Mouse (Mus musculus) CH12.LX (cell line): Measurements from ENCODE around the gene Zfp94. TPM values are rescaled to one million over a fixed set of nuclear protein-coding genes. Genes with fewer than 3 reads are reported as not detected.
A peak's percentile ranks its signal among the peaks of the same experiment; 100 is the strongest.

Experiments
- DNase-seq: peaks from one replicate; pipeline ENCODE4 v3.0.0-alpha.2; 2013; ENCODE audit errors: extremely low read depth
- H3K27ac ChIP-seq: 2 replicates; pipeline ENCODE4 v1.5.1; 2012; ENCODE audit warnings: low read depth, mild to moderate bottlenecking, control low read depth, moderate library complexity; ENCODE audit not compliant: insufficient read depth
- H3K27me3 ChIP-seq: replicated peaks from 2 replicates; pipeline ENCODE3; 2012; ENCODE audit warnings: inconsistent platforms
- H3K36me3 ChIP-seq, 2 experiments: replicated peaks in 1 of 2; 2 replicates each; pipeline versions ENCODE3 to v1.6.1; 2012; ENCODE audit warnings: inconsistent platforms in 1 of 2, low read length in 1 of 2, mild to moderate bottlenecking in 1 of 2, mixed read lengths in 1 of 2, moderate library complexity in 1 of 2; ENCODE audit not compliant: control insufficient read depth in 1 of 2, insufficient read depth in 1 of 2
- H3K4me1 ChIP-seq, 2 experiments: 2 replicates each; pipeline ENCODE4 v1.6.1; 2012; ENCODE audit warnings: inconsistent platforms in 1 of 2, moderate library complexity in 1 of 2; ENCODE audit not compliant: insufficient read depth in 2 of 2, control insufficient read depth in 1 of 2
- H3K4me2 ChIP-seq: 2 replicates; pipeline ENCODE4 v1.6.1; 2012; ENCODE audit warnings: low read depth, mild to moderate bottlenecking, control low read depth; ENCODE audit not compliant: poor library complexity, insufficient read depth, severe bottlenecking
- H3K4me3 ChIP-seq, 3 experiments: fragments of 150-350 bp in 1 of 3; sonication (generic) in 1 of 3; replicated peaks in 1 of 3; 2 replicates each; pipeline versions ENCODE3 to v1.5.1; 2011 to 2012; ENCODE audit warnings: low read depth in 2 of 3, low read length in 2 of 3, mild to moderate bottlenecking in 2 of 3, moderate library complexity in 2 of 3, control low read depth in 1 of 3, improper control_type of control experiment in 1 of 3, inconsistent platforms in 1 of 3, mixed read lengths in 1 of 3; ENCODE audit not compliant: poor library complexity in 1 of 3
- H3K79me2 ChIP-seq: replicated peaks from 2 replicates; pipeline ENCODE4 v1.6.1; 2012; ENCODE audit warnings: mild to moderate bottlenecking, moderate library complexity; ENCODE audit not compliant: control insufficient read depth, poor library complexity, insufficient read depth, severe bottlenecking; ENCODE audit errors: extremely low read depth
- H3K9ac ChIP-seq: 2 replicates; pipeline ENCODE4 v1.6.1; 2012; ENCODE audit warnings: low read depth, mild to moderate bottlenecking, control low read depth, moderate library complexity; ENCODE audit not compliant: insufficient read depth
- H3K9me3 ChIP-seq: replicated peaks from 2 replicates; pipeline ENCODE3; 2012; ENCODE audit warnings: low read length, inconsistent platforms, mixed read lengths
- BHLHE40 ChIP-seq: IDR thresholded peaks from 2 replicates; pipeline ENCODE4 v1.6.1; 2011; ENCODE audit warnings: mild to moderate bottlenecking, low read depth, low read length, improper control_type of control experiment
- CHD1 ChIP-seq: IDR thresholded peaks from 2 replicates; pipeline ENCODE4 v1.6.1; 2012; ENCODE audit warnings: low read depth, low read length, improper control_type of control experiment, inconsistent platforms
- CHD2 ChIP-seq: IDR thresholded peaks from 2 replicates; pipeline ENCODE4 v1.6.1; 2011; ENCODE audit warnings: low read length, improper control_type of control experiment
- ETS1 ChIP-seq: conservative IDR thresholded peaks from 2 replicates; pipeline ENCODE4 v1.6.1; 2012; ENCODE audit warnings: low read depth, mild to moderate bottlenecking, inconsistent platforms, low read length, improper control_type of control experiment, moderate library complexity
- JUN ChIP-seq: IDR thresholded peaks from 2 replicates; pipeline ENCODE4 v1.6.1; 2011; ENCODE audit warnings: low read depth, mild to moderate bottlenecking, low read length, improper control_type of control experiment, moderate library complexity; ENCODE audit not compliant: insufficient read depth
- JUND ChIP-seq: conservative IDR thresholded peaks from 2 replicates; pipeline ENCODE4 v1.6.1; 2011; ENCODE audit warnings: low read depth, low read length, improper control_type of control experiment
- MAZ ChIP-seq: IDR thresholded peaks from 2 replicates; pipeline ENCODE4 v1.6.1; 2012; ENCODE audit warnings: low read depth, mild to moderate bottlenecking, inconsistent platforms, low read length, improper control_type of control experiment, moderate library complexity
- MEF2A ChIP-seq: IDR thresholded peaks from 2 replicates; pipeline ENCODE4 v1.6.1; 2014; ENCODE audit warnings: low read depth, mild to moderate bottlenecking, inconsistent platforms, low read length, improper control_type of control experiment, borderline replicate concordance
- MYC ChIP-seq: IDR thresholded peaks from 2 replicates; pipeline ENCODE4 v1.6.1; 2011; ENCODE audit warnings: low read depth, mild to moderate bottlenecking, improper control_type of control experiment, low read length
- NELFE ChIP-seq: IDR thresholded peaks from 2 replicates; pipeline ENCODE4 v1.6.1; 2011; ENCODE audit warnings: low read depth, low read length, improper control_type of control experiment
- PAX5 ChIP-seq: IDR thresholded peaks from 2 replicates; pipeline ENCODE4 v1.6.1; 2012; ENCODE audit warnings: low read length, inconsistent platforms, mixed read lengths
- POLR2A ChIP-seq: IDR thresholded peaks from 2 replicates; pipeline ENCODE4 v1.6.1; 2011; ENCODE audit warnings: low read depth, mild to moderate bottlenecking, improper control_type of control experiment, low read length
- POLR2AphosphoS2 ChIP-seq: IDR thresholded peaks from 2 replicates; pipeline ENCODE4 v1.6.1; 2011; ENCODE audit warnings: low read depth, low read length, improper control_type of control experiment
- SIN3A ChIP-seq: IDR thresholded peaks from 2 replicates; pipeline ENCODE4 v1.6.1; 2012; ENCODE audit warnings: low read length, improper control_type of control experiment, inconsistent platforms
- SMC3 ChIP-seq: IDR thresholded peaks from 2 replicates; pipeline ENCODE4 v1.6.1; 2011; ENCODE audit warnings: low read depth, low read length, improper control_type of control experiment
- TBP ChIP-seq: conservative IDR thresholded peaks from 2 replicates; pipeline ENCODE4 v1.6.1; 2011; ENCODE audit warnings: low read depth, low read length, improper control_type of control experiment
- TCF12 ChIP-seq: IDR thresholded peaks from 2 replicates; pipeline ENCODE4 v1.6.1; 2014; ENCODE audit warnings: low read depth, mild to moderate bottlenecking, inconsistent platforms, low read length, improper control_type of control experiment
- UBTF ChIP-seq: IDR thresholded peaks from 2 replicates; pipeline ENCODE4 v1.6.1; 2012; ENCODE audit warnings: low read depth, mild to moderate bottlenecking, inconsistent platforms, low read length, improper control_type of control experiment, moderate library complexity
- USF2 ChIP-seq: conservative IDR thresholded peaks from 2 replicates; pipeline ENCODE4 v1.6.1; 2011; ENCODE audit warnings: low read depth, low read length, improper control_type of control experiment
- ZC3H11A ChIP-seq: IDR thresholded peaks from 2 replicates; pipeline ENCODE4 v1.6.1; 2012; ENCODE audit warnings: low read depth, mild to moderate bottlenecking, inconsistent platforms, low read length, improper control_type of control experiment
- ZNF384 ChIP-seq: IDR thresholded peaks from 2 replicates; pipeline ENCODE4 v1.6.1; 2012; ENCODE audit warnings: low read depth, low read length, improper control_type of control experiment, inconsistent platforms
- dilution Hi-C: fragments of 300-500 bp; cut with MboI; formaldehyde crosslinking; loops from 2 replicates; pipeline ENCODE4 v1.14.3; 2020; ENCODE audit warnings: low sequenced_read_pairs; ENCODE audit not compliant: extremely low pct_unique_long_range_greater_than_20kb, extremely low pct_ligation_motif_present
- in situ Hi-C: fragments of 300-500 bp; cut with MboI; formaldehyde crosslinking; loops from 3 replicates; pipeline ENCODE4 v1.14.3; 2019; ENCODE audit warnings: low sequenced_read_pairs, low pct_ligation_motif_present, low pct_unique_long_range_greater_than_20kb, mixed read lengths
- polyA plus RNA-seq: library from polyadenylated mRNA; unstranded; fragments of >175 nt; gene quantifications from 2 replicates; pipeline ENCODE4 v1.2.1, GENCODE M21; 2012; ENCODE audit warnings: low read depth; ENCODE audit not compliant: insufficient read length
- total RNA-seq, 2 experiments: library from RNA; depleted of rRNA; stranded (reverse); fragments of 300-350 nt in 1 of 2; fragments of >200 nt in 1 of 2; gene quantifications; 2 replicates each; pipeline ENCODE4 v1.2.3; 2012 to 2014

The Zfp94 gene
- total and polyA plus RNA-seq, 3 experiments = 3.3 to 6.0 (median 4.5) TPM

GRCm38 (mm10) chr7:24274456-24274855 lies 42.0 kb downstream of the Zfp94 start:
- Histone ChIP-seq H3K4me1 (peaks cover 8 to 16% of the 10 kb centered on the region in 2 experiments), H3K9ac (no peak overlapping the region), H3K4me3 (no peak overlapping the region), H3K4me2 (no peak overlapping the region), H3K9me3 (no peaks in the 10 kb centered on the region), H3K36me3 (no peaks in the 10 kb centered on the region), H3K79me2 (no peaks in the 10 kb centered on the region), H3K27ac (no peak overlapping the region), H3K27me3 (no peaks in the 10 kb centered on the region)
- dilution Hi-C loops = no loop called here
- TF ChIP-seq NELFE = no peak
- no peak for TF ChIP-seq MEF2A
- no peak for TF ChIP-seq USF2
- TF ChIP-seq UBTF = no peak
- no peak for TF ChIP-seq ZC3H11A
- TF ChIP-seq JUN = no peak
- TF ChIP-seq POLR2AphosphoS2 = no peak
- no peak for TF ChIP-seq ETS1
- no peak for TF ChIP-seq JUND
- no peak for TF ChIP-seq POLR2A
- TF ChIP-seq SMC3 = no peak
- no peak for TF ChIP-seq BHLHE40
- no peak for TF ChIP-seq ZNF384
- TF ChIP-seq TBP = no peak
- no peak for TF ChIP-seq PAX5
- TF ChIP-seq MAZ = no peak
- no peak for TF ChIP-seq SIN3A
- no peak for TF ChIP-seq TCF12
- no peak for DNase-seq
- in situ Hi-C loops = no loop called here

GRCm38 (mm10) chr7:24271191-24271590 lies 45.3 kb downstream of the Zfp94 start:
- Histone ChIP-seq H3K4me2 (peak overlapping the region; percentile 11; the same call in 1 of the 2 replicates), H3K27ac (no peak overlapping the region), H3K4me1 (peaks cover 8 to 16% of the 10 kb centered on the region in 2 experiments), H3K4me3 (no peak overlapping the region), H3K27me3 (no peaks in the 10 kb centered on the region), H3K79me2 (no peaks in the 10 kb centered on the region), H3K36me3 (no peaks in the 10 kb centered on the region), H3K9ac (no peak overlapping the region), H3K9me3 (no peaks in the 10 kb centered on the region)
- TF ChIP-seq CHD2 (peak; percentile 64; the same call in 1 of the 2 replicates), TBP (no peak), BHLHE40 (0 out of 2 replicates have a peak, but pooled peaks have one; percentile 48), MEF2A (peak; percentile 92), CHD1 (no peak), ETS1 (peak; percentile 23; the same call in 1 of the 2 replicates), MYC (no peak), UBTF (no peak)
- peak; percentile 45 for DNase-seq
- in situ Hi-C loops = no loop called here
- dilution Hi-C loops = no loop called here
